Mouse (Mus musculus): ENCODE data around the gene Ddx3x.
"Not testable (repeated sequence)": the region's sequence is repeated elsewhere in the genome, so short reads cannot be mapped to it uniquely, and the experiment has no call there.

Ddx3x gene

GRCm38 (mm10) chrX:13281329-13282088, 739 bp downstream of the Ddx3x start:
- no peak for DNase-seq (ENCODE audit: low read depth, low spot score)

GRCm38 (mm10) chrX:13282089-13282850, 1.5 kb downstream of the Ddx3x start:
- DNase-seq (ENCODE audit: low read depth, low spot score) = no peak

DNA sequence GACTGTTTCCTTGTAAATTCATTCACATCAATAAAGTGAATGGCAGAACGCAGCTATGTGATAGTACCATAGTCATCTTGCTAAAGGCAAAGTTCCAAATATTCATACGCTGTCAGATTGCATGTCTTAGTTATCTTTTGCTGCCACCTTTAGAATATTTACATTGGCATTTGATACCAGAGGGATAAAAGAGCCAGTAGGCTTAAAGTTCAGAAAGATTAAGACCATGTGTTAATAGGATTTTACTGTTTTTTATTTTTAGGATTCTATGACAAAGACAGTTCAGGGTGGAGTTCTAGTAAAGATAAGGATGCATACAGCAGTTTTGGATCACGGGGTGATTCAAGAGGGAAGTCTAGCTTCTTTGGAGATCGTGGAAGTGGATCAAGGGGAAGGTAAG, 5.0 kb downstream of the Ddx3x start:
- DNase-seq (ENCODE audit: low read depth, low spot score) = no peak

- DNase-seq (ENCODE audit: low read depth, low spot score) = no peak
These were observed 13.9 kb downstream of the Ddx3x start for GRCm38 (mm10) chrX:13294505-13295228.

DNA sequence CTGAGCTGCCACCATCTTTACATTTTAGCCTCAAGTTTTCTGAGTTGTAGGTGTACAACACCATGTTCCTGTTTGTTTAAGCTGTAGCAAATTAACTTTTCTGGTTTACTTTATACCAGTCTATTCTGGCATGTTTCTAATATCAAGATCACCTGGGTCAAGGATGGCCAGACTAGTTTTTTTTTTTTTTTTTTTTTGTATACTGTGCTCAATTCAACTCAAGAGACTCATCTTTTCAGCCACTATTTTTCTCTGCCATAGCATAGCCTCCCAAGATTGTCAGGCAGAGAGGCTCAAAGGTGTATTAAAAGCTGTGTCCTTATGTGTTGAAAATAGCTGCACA, 14.4 kb downstream of the Ddx3x start:
- DNase-seq (ENCODE audit: low read depth, low spot score) = no peak

- DNase-seq (ENCODE audit: low read depth, low spot score) = not testable (repeated sequence)
These were observed 15.5 kb downstream of the Ddx3x start for GRCm38 (mm10) chrX:13296241-13296640.

DNA sequence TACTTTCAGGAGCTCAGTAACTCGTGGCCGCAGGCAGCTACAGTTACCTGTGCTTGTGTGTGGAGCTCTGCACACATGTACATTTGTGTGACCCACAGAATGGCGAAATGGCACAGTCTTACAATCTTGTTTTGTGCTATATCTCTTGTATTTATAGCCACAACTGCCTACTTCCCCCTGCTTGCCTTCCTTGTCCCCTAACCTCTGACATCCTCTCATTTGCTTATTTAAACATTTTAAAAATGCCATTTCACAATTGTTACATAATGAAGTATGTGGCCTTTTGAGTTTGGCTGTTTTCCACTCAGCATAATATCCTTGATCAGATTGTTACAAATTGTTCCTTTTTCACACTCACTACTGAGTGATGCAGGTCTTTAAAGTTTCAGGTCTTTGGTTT, 25.4 kb downstream of the Ddx3x start:
- DNase-seq (ENCODE audit: low read depth, low spot score) = no peak

GRCm38 (mm10) chrX:13311396-13311795, 30.6 kb downstream of the Ddx3x start:
- DNase-seq (ENCODE audit: low read depth, low spot score) = no peak

DNA sequence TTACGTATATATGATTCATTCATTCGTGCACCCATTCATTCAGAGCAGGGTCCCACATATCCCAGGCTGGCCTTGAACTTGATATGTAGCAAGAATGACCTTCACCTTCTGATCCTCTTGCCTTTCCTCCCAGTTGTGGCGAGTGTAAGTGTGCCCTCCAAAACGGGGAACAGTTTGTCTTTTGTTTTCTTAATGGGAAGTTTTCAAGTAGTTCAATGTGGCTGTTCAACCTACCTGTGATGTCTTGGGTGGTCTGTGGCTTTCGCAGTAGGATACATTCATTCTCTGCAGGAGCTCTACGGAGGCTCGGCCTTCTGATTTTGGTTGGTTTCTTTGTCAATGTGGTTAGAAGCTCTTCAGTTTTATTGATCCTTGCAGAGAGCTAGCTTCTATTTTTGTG, 48.8 kb downstream of the Ddx3x start:
- no peak for DNase-seq (ENCODE audit: low read depth, low spot score)
